Mouse (Mus musculus): Measurements from ENCODE around the gene Utp14a. TPM values are rescaled to one million over a fixed set of nuclear protein-coding genes. Genes with fewer than 3 reads are reported as not detected.
"Not testable (repeated sequence)": the region's sequence is repeated elsewhere in the genome, so short reads cannot be mapped to it uniquely, and the experiment has no call there.

Gene Utp14a
- total RNA-seq (2021) = 10 to 100 TPM; 17.5 to 19.2 TPM

GRCm38 (mm10) chrX:48256468-48257007, at the start of gene Utp14a:
Gene Utp14a (plus strand): TSS chrX:48256862.
- intact Hi-C loops (cut with DNase I) = loop anchor here (5.0 to 10.0 kb wide), 3 partner anchors 49 to 264 kb away; partner anchors contain the start of genes Apln and Zdhhc9
- peak; percentile 95 for DNase-seq (ENCODE audit: extremely low spot score in 1 of 2, low spot score in 2 of 2)

GRCm38 (mm10) chrX:48207761-48208487, 48.7 kb upstream of the Utp14a start:
- intact Hi-C loops (cut with DNase I) = loop anchor here (5.0 kb wide), 1 partner anchor 49 kb away; the partner anchor contains the start of gene Utp14a
- DNase-seq (ENCODE audit: extremely low spot score in 1 of 2, low spot score in 2 of 2) = peak; percentile 17 to 66

- peak; percentile 88 to 90 for DNase-seq (ENCODE audit: extremely low spot score in 1 of 2, low spot score in 2 of 2)
- intact Hi-C loops (cut with DNase I) = loop anchor here (5.0 kb wide), 1 partner anchor 49 kb away; the partner anchor contains the start of gene Utp14a
Measured at GRCm38 (mm10) chrX:48208519-48209185, 48.0 kb upstream of the Utp14a start, which contains the start of gene Zdhhc9. Gene Zdhhc9 (minus strand): TSS chrX:48208878.

GRCm38 (mm10) chrX:48209746-48210145, 46.9 kb upstream of the Utp14a start:
- intact Hi-C loops (cut with DNase I) = loop anchor here (5.0 kb wide), 1 partner anchor 48 kb away; the partner anchor contains the start of gene Utp14a

GRCm38 (mm10) chrX:48219468-48219867, 37.2 kb upstream of the Utp14a start:
- no peak for DNase-seq (ENCODE audit: extremely low spot score in 1 of 2, low spot score in 2 of 2)
- intact Hi-C loops (cut with DNase I) = no loop called here

More at GRCm38 (mm10) chrX:48209746-48210145, 46.9 kb upstream of the Utp14a start:
- DNase-seq (ENCODE audit: extremely low spot score in 1 of 2, low spot score in 2 of 2) = not testable (repeated sequence)

GRCm38 (mm10) chrX:48222706-48223105, 34.0 kb upstream of the Utp14a start:
- no peak for DNase-seq (ENCODE audit: extremely low spot score in 1 of 2, low spot score in 2 of 2)
- intact Hi-C loops (cut with DNase I) = no loop called here

- no peak for DNase-seq (ENCODE audit: extremely low spot score in 1 of 2, low spot score in 2 of 2)
- intact Hi-C loops (cut with DNase I) = no loop called here
Measured at GRCm38 (mm10) chrX:48226225-48226624, 30.4 kb upstream of the Utp14a start.

- DNase-seq (ENCODE audit: extremely low spot score in 1 of 2, low spot score in 2 of 2) = peak in 1 of 2 experiments; percentile 28
- intact Hi-C loops (cut with DNase I) = no loop called here
Measured at GRCm38 (mm10) chrX:48234417-48234816, 22.2 kb upstream of the Utp14a start.

GRCm38 (mm10) chrX:48255830-48256428, 733 bp upstream of the Utp14a start:
- peak; percentile 3 to 19 for DNase-seq (ENCODE audit: extremely low spot score in 1 of 2, low spot score in 2 of 2)
- intact Hi-C loops (cut with DNase I) = loop anchor here (5.0 to 10.0 kb wide), 3 partner anchors 49 to 264 kb away; partner anchors contain the start of genes Apln and Zdhhc9

GRCm38 (mm10) chrX:48257011-48257410, 349 bp downstream of the Utp14a start:
- DNase-seq (ENCODE audit: extremely low spot score in 1 of 2, low spot score in 2 of 2) = no peak
- intact Hi-C loops (cut with DNase I) = loop anchor here (5.0 to 10.0 kb wide), 3 partner anchors 50 to 265 kb away; partner anchors contain the start of genes Apln and Zdhhc9

- intact Hi-C loops (cut with DNase I) = no loop called here
- DNase-seq (ENCODE audit: extremely low spot score in 1 of 2, low spot score in 2 of 2) = no peak
Measured at GRCm38 (mm10) chrX:48271671-48272070, 15.0 kb downstream of the Utp14a start.

GRCm38 (mm10) chrX:48274634-48275033, 18.0 kb downstream of the Utp14a start:
- DNase-seq (ENCODE audit: extremely low spot score in 1 of 2, low spot score in 2 of 2) = no peak
- intact Hi-C loops (cut with DNase I) = no loop called here

GRCm38 (mm10) chrX:48278103-48278502, 21.4 kb downstream of the Utp14a start:
- DNase-seq (ENCODE audit: extremely low spot score in 1 of 2, low spot score in 2 of 2) = peak in 1 of 2 experiments; percentile 19
- intact Hi-C loops (cut with DNase I) = no loop called here

GRCm38 (mm10) chrX:48284386-48285005, 27.8 kb downstream of the Utp14a start:
- intact Hi-C loops (cut with DNase I) = loop anchor here (2.0 to 5.0 kb wide), 2 partner anchors 60 to 98 kb away; no protein-coding TSS in a partner anchor
- peak; percentile 71 to 89 for DNase-seq (ENCODE audit: extremely low spot score in 1 of 2, low spot score in 2 of 2)

- peak; percentile 30 to 84 for DNase-seq (ENCODE audit: extremely low spot score in 1 of 2, low spot score in 2 of 2)
- intact Hi-C loops (cut with DNase I) = loop anchor here (2.0 kb wide), 1 partner anchor 60 kb away; no protein-coding TSS in a partner anchor
Measured at GRCm38 (mm10) chrX:48285006-48285650, 28.5 kb downstream of the Utp14a start.

- intact Hi-C loops (cut with DNase I) = loop anchor here (2.0 kb wide), 1 partner anchor 59 kb away; no protein-coding TSS in a partner anchor
- DNase-seq (ENCODE audit: extremely low spot score in 1 of 2, low spot score in 2 of 2) = peak in 1 of 2 experiments; percentile 12
Measured at GRCm38 (mm10) chrX:48285651-48286021, 29.0 kb downstream of the Utp14a start.

- intact Hi-C loops (cut with DNase I) = no loop called here
- DNase-seq (ENCODE audit: extremely low spot score in 1 of 2, low spot score in 2 of 2) = no peak
Measured at GRCm38 (mm10) chrX:48286488-48286887, 29.8 kb downstream of the Utp14a start.

- intact Hi-C loops (cut with DNase I) = no loop called here
- no peak for DNase-seq (ENCODE audit: extremely low spot score in 1 of 2, low spot score in 2 of 2)
Measured at GRCm38 (mm10) chrX:48288008-48288407, 31.3 kb downstream of the Utp14a start.
